Mouse (Mus musculus): ENCODE measurements around the gene Omd.

DNA sequence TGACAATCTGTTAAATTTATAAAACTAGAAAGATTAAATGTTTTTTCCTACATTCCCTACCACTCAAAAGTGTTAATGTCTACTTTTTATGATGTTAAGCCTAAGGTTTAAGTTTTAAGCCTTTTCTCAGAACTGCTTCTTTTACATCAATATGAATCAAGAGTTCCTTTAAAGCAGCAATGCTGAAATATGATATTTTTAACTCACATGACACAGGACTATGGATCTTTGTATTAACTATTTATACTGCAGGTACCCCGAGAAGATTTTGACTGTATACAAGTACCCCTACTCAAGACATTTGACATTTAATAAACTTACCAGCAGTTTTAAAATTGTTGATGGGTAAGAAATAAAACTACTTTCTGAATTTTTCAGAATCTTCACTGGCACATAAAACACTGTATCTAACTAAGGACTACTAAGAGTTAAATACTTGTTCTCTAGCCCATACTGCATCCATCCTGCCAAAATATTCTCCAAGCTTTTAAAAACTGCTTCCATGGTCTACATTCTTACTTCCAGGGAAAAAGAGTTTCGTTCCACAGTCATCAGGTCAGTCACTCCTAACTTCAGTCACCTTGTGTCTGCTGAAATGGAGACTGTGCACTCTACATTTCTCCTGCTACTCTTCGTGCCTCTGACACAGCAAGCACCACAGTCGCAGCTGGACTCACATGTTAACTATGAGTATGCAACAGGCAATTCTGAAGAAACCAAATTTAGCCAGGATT, 26.5 kb downstream of the Omd start:
- no peak for TF ChIP-seq TAL1 (IDR thresholded peaks at IDR 0.05; ENCODE audit: low read length)
- TF ChIP-seq GATA1 (IDR thresholded peaks at IDR 0.05; ENCODE audit: low read length): no peak

Measured in erythroblast, embryonic 14.5 days (primary cell).